Mouse (Mus musculus) spleen, postnatal 4 days (tissue): Measurements from ENCODE around the gene Echdc1.
"Not testable (repeated sequence)": the region's sequence is repeated elsewhere in the genome, so short reads cannot be mapped to it uniquely, and the experiment has no call there.

ENCODE experiments used
- DNase-seq, 2 experiments: peaks; one replicate each; pipeline ENCODE4 v3.0.0; 2022; ENCODE audit warnings: low spot score in 2 of 2

Gene Echdc1

GRCm38 (mm10) chr10:29313064-29313638 lies at the start of gene Echdc1:
Gene Echdc1, plus strand, starts transcription at chr10:29313166.
- DNase-seq: peak; percentile 76 to 91

GRCm38 (mm10) chr10:29281736-29282135 lies 31.2 kb upstream of the Echdc1 start:
- no peak for DNase-seq

DNA sequence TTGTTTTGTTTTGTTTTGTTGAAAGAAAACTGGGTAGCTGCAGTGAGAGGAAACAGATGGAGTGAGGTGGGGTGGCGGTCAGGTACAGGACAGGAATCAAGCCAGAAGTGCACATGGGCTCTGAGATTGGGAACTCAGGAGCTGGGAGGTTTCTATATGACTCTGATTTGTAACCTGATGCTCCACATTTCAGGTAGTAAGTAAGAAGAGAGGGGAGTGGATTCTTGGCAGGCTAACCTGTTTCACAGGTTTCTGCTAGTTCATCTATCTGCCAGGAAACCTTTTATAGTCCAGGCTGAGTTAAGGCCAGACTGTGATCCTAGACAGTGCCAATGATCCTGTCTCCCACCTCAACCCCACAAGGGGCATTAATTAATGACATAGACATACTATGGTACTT lies 27.2 kb upstream of the Echdc1 start:
- DNase-seq: no peak

DNA sequence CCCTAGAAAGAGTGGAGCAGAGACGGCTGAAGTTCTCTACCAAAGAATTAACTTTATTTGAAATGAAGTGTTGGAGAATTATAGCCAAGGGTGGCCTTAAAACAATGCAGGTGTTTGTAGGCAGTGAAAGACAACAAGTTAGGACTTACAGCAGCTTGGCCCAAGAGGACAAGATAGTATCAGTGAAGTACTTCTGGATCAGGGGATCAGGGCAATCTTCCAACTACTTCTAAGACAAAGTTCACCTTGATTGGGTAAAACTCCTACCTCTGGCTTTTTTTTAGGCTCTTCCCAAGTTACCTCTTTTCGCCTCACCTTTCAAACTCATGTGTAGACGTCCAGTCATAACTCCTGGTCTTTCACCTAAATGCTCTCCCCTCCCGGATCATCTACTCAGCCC lies 10.7 kb upstream of the Echdc1 start:
- DNase-seq: no peak

- DNase-seq: no peak
These were observed 1.3 kb upstream of the Echdc1 start for GRCm38 (mm10) chr10:29311480-29312219.

DNA sequence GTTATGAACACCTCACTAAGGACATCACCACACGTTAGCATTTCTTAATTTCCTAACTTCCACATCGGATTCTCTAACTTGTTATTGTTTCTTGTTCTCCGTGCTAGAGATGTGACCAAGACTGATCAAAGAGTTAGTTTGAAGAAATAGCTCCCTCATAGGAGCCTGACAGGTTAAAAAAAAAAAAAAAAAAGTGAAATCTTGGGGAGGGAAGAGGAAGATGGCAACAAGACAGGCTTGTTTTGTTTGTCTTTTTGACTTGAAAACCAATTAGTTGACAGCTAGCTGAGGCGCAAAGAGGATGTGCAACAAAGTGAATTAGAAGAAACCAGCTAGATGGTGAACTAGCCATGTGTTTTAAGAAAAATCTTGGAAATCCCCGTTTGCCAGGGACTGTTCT lies 939 bp downstream of the Echdc1 start:
- no peak for DNase-seq

GRCm38 (mm10) chr10:29324817-29325216 lies 11.9 kb downstream of the Echdc1 start:
- no peak for DNase-seq

DNA sequence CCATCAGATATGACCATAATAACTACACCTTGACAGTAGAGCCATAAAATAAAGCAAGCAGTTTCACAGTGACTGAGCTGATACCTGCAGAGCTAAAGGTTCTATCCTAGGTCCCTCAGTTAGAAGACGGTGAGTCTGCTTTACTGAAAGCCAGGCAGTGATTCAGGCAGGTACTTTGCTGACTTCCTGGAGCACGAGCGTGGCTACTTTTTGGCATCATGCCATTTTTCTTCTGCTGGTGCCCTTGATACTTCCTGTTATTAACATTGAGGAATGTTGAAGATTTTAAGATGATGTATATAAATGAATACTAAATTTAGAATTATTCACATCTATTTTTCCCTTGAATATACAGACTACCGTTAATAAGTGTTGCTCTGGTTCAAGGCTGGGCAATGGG lies 20.9 kb downstream of the Echdc1 start:
- no peak for DNase-seq

GRCm38 (mm10) chr10:29338355-29339056 lies 25.5 kb downstream of the Echdc1 start:
- DNase-seq: peak; percentile 33 to 72

DNA sequence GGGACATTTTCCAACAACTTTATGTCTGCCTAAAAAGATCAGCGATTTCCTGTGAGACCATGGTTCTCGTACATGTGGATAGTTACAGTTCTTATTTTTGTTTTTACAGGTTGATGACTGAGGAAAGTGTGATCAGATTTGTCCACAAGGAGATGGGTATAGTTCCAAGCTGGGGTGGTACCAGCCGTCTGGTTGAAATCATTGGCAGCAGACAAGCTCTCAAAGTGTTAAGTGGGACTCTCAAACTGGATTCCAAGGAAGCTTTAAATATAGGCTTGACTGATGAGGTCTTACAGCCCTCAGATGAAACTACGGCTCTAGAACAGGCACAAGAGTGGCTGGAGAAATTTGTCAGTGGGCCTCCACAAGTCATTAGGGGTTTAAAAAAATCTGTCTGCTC lies 31.3 kb downstream of the Echdc1 start:
- DNase-seq: no peak

GRCm38 (mm10) chr10:29346638-29347037 lies 33.7 kb downstream of the Echdc1 start:
- DNase-seq: no peak

- DNase-seq: no peak
These were observed 38.5 kb downstream of the Echdc1 start for GRCm38 (mm10) chr10:29351420-29351819.

DNA sequence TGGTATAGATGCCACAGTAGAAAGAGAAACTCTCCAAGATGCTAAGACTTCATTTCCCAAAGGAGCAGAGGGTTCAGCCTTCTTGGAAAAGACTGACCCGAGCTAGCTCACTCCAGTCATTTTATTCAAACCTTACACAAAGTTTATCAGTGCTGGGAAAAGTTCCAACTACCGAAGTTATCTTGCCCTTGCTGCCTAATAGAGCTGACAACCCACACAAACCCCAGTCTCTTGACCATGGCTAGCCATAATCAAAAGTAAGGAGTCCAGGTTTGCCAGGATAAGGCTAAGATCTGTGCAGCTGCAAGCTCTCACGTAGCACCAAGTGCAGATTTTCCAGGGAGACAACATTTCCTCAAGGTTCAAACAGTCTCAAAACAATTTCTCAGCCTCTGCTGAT lies 39.6 kb downstream of the Echdc1 start:
- no peak for DNase-seq

DNA sequence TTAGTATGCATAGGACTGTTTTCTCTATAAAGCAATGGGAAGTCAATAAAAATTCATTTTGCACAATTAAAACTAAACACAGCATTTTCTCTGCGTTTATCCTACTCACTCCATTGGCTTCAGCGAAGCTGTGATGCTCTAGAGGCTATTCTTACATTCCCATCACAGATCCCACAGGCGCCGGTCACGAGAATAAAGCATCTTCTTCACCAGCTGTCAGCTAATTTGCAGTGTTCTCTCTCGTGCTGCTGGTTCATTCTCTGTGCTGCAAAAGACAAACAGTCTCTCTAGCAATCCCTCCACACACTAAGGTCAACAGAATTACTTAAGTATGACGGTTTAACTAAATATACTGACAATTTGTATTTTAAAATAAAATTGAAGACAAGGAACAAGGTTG lies 41.2 kb downstream of the Echdc1 start:
- DNase-seq: no peak

GRCm38 (mm10) chr10:29361095-29361463 lies 48.1 kb downstream of the Echdc1 start:
- no peak for DNase-seq

GRCm38 (mm10) chr10:29361464-29362196 lies 48.7 kb downstream of the Echdc1 start:
- DNase-seq: peak; percentile 88 to 97

DNA sequence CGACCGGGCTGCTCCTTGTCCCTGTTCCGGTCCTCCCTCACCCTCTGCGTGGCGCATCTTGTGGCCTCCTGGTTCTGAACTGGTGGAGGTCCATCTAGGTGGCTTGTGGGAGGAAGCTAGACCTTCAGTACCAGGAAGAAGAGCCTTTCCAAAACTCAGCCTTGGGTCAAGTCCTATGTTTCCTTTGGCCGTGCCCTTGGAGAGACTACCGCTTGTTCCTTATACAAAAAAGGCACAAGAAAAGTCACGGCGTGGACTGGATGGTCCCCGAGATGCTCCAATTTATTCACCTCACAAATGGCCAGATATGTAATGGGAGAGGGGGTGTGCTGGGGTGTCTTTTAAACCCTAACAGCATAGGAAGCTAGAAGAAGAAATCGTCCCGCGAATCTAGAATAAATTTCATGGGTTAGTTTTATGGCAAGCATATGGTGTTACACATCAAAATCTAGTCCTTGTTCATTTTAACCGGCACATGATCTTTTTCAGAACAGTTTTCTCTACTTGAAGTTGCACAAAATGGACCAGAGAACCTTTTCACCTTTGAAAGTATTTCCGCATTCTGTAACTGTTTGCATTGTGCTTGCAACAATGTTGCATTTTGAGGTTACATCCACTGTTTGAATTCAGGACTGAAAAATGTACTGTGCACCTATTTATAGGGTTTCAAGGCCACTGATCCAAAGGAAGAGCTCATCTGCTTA lies 49.4 kb downstream of the Echdc1 start, which contains the start of gene Rnf146:
Gene Rnf146, minus strand, starts transcription at position 246 of the 704 bp plus-strand sequence.
- DNase-seq: no peak

GRCm38 (mm10) chr10:29374065-29374464 lies 61.1 kb downstream of the Echdc1 start:
- DNase-seq: no peak

GRCm38 (mm10) chr10:29381558-29381957 lies 68.6 kb downstream of the Echdc1 start:
- no peak for DNase-seq

- not testable (repeated sequence) for DNase-seq
These were observed 81.9 kb downstream of the Echdc1 start for GRCm38 (mm10) chr10:29394890-29395289.
